Mouse (Mus musculus): ENCODE results near the gene 4930455H04Rik. TPM values are rescaled to one million over a fixed set of nuclear protein-coding genes. Genes with fewer than 3 reads are reported as not detected.

The 4930455H04Rik gene
- not detected for polyA plus RNA-seq (2014; fragmentation: Illumina TruSeq; extraction: RNeasy Lipid Tissue Mini Kit (QIAGEN cat#74804))

GRCm38 (mm10) chr3:116967967-116968366, at the start of gene 4930455H04Rik:
4930455H04Rik (plus strand) TSS chr3:116968267.

DNA sequence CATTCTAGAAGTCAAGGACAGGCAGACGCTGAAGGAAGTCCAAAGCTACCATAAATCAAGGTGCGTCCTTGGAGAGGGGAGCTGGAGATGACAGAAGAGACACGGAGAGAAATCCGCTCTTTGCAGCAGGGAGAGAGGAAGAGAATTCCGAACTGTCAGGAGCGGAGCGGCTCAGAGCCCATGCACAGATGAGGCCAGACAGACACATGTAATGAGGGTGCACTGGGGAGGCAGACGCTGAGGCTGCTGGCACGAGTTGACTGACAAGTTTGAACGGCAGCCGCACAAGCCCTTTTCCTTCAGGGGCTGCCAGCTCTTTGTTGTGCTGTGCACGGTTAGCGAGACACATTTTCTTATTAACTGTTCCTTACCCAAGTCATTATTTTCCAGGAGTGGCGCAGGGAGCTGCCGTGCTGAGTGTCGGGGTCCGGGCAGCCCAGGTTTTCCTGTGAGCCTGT, 502 bp downstream of the 4930455H04Rik start, which contains the start of gene Palmd:
Gene Palmd, minus strand, starts transcription at position 448 of the 458 bp plus-strand sequence.

Other genes with a start within 250 kb of the 4930455H04Rik start
- 35.4 TPM for gene Agl, start 160.1 kb upstream of the 4930455H04Rik start, polyA plus RNA-seq (2014; fragmentation: Illumina TruSeq; extraction: RNeasy Lipid Tissue Mini Kit (QIAGEN cat#74804))
- gene Frrs1, start 108.8 kb upstream of the 4930455H04Rik start, polyA plus RNA-seq (2014; fragmentation: Illumina TruSeq; extraction: RNeasy Lipid Tissue Mini Kit (QIAGEN cat#74804)) = 10.1 TPM
- gene Palmd, start 720 bp downstream of the 4930455H04Rik start, polyA plus RNA-seq (2014; fragmentation: Illumina TruSeq; extraction: RNeasy Lipid Tissue Mini Kit (QIAGEN cat#74804)) = 12.7 TPM

All from ovary, adult 10 weeks (tissue).